9 mouse cellular contexts compared by ENCODE assay signal in genomic region chr11:113164510-113164909, GRCm38 (mm10).
A peak's percentile ranks its signal among the peaks of the same experiment; 100 is the strongest.
DNase-seq lines count a peak whose midpoint lies in the region; ATAC-seq lines count a peak whose summit lies in the region.
"Had no signal": no experiment of that assay in that cellular context is flagged by ENCODE, and none has a peak within 500 bp of the region (broad histone marks: within the 10 kb centered on the region; RNA-seq: fewer than 3 reads in every experiment).

No protein-coding gene starts in this region.

- peak overlapping the region; percentile 49 for H3K4me3 ChIP-seq in heart, embryonic 10.5 days
- no peak overlapping the region for H3K4me3 ChIP-seq in liver, embryonic 12.5 days

- no peak for ATAC-seq in liver, embryonic 12.5 days
- no peak for ATAC-seq in inflammation-experienced regulatory T-cells, adult 6 months

- no peaks in the 10 kb centered on the region for H3K36me3 ChIP-seq in heart, embryonic 10.5 days
- H3K36me3 ChIP-seq in liver, embryonic 12.5 days, result no peaks in the 10 kb centered on the region

- DNase-seq in heart, embryonic 10.5 days (ENCODE audit: low spot score), result no peak
- DNase-seq in heart, postnatal 4 days, result no peak
- DNase-seq in retina, embryonic 14.5 days (ENCODE audit: low spot score), result peak; percentile 47
- no peak for DNase-seq in retina, postnatal 1 day
- no peak for DNase-seq in c-Kit-positive CD71-positive TER-119-positive erythroid progenitor cells, embryonic 14.5 days (ENCODE audit: low spot score)
- no peak for DNase-seq in embryo, embryonic 11 days

- WGBS in heart, embryonic 10.5 days, result 9% methylated on average over 9 of the region's 10 CpGs
- WGBS in liver, embryonic 12.5 days (ENCODE audit: insufficient replicate concordance), result 22% methylated on average over 10 of the region's 10 CpGs

- H3K4me1 ChIP-seq in heart, embryonic 10.5 days, result peaks cover 60% of the 10 kb centered on the region
- H3K4me1 ChIP-seq in liver, embryonic 12.5 days, result peaks cover 33% of the 10 kb centered on the region

- H3K27me3 ChIP-seq in heart, embryonic 10.5 days (ENCODE audit: insufficient read depth, poor library complexity, severe bottlenecking), result peaks cover 31% of the 10 kb centered on the region; the same call in 1 of the 2 replicates
- H3K27me3 ChIP-seq in liver, embryonic 12.5 days (replicated peaks), result no peaks in the 10 kb centered on the region
- H3K27me3 ChIP-seq: Patski had no signal

- H3K9me3 ChIP-seq in heart, embryonic 10.5 days, result no peaks in the 10 kb centered on the region
- no peaks in the 10 kb centered on the region for H3K9me3 ChIP-seq in liver, embryonic 12.5 days (replicated peaks)

- no peak overlapping the region for H3K27ac ChIP-seq in heart, embryonic 10.5 days
- H3K27ac ChIP-seq in liver, embryonic 12.5 days, result no peak overlapping the region

- H3K4me2 ChIP-seq in liver, embryonic 12.5 days, result peak overlapping the region; percentile 57

- H3K9ac ChIP-seq in liver, embryonic 12.5 days, result no peak overlapping the region
